Mouse (Mus musculus): Measurements from ENCODE around the gene Stxbp1. TPM values are rescaled to one million over a fixed set of nuclear protein-coding genes. Genes with fewer than 3 reads are reported as not detected.
A peak's percentile ranks its signal among the peaks of the same experiment; 100 is the strongest.

The Stxbp1 gene
- polyA plus RNA-seq, 1 experiment from 2014 or later = 27.0 TPM

DNA sequence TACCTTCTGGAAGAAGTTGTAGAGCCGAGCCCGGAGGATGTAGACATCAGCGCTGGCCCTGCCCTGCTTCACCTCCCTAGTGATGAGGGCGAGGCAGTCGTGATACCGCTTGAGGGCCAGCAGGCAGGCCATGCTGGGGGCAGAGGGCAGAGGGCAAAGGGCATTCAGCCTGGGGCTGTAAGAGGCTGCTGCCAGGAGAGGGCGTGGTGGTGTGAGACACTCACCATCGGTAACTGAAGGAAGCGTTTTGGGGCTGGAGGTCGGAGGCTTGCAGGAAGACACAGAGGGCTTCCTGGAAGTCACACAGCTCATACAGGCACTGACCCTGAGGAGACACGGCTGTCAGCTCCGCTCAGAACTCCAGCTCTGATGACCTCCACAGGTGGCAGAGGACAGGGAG, 75.2 kb downstream of the Stxbp1 start:
- no peaks in the 10 kb centered on the region for H3K9me3 ChIP-seq (ENCODE audit: control insufficient read depth, low read length)
- H3K36me3 ChIP-seq (ENCODE audit: control insufficient read depth, insufficient read depth, low read length) = no peaks in the 10 kb centered on the region
- H3K4me3 ChIP-seq (ENCODE audit: low read depth, low read length) = no peak overlapping the region
- peaks cover 11% of the 10 kb centered on the region for H3K4me1 ChIP-seq (replicated peaks; ENCODE audit: control insufficient read depth, insufficient read depth, low read length)
- no peak overlapping the region for H3K27ac ChIP-seq (ENCODE audit: low read depth)
- no peak for DNase-seq (ENCODE audit: low spot score)
- WGBS = 23% methylated on average over 12 of the region's 12 CpGs
- H3K9ac ChIP-seq (ENCODE audit: low read length) = no peak overlapping the region
- H3K27me3 ChIP-seq (replicated peaks; ENCODE audit: control insufficient read depth, insufficient read depth, low read length) = no peaks in the 10 kb centered on the region
- no peak overlapping the region for H3K4me2 ChIP-seq (ENCODE audit: low read length)
- ATAC-seq (replicated peaks; ENCODE audit: low FRiP score, low TSS enrichment, low read depth) = no peak

DNA sequence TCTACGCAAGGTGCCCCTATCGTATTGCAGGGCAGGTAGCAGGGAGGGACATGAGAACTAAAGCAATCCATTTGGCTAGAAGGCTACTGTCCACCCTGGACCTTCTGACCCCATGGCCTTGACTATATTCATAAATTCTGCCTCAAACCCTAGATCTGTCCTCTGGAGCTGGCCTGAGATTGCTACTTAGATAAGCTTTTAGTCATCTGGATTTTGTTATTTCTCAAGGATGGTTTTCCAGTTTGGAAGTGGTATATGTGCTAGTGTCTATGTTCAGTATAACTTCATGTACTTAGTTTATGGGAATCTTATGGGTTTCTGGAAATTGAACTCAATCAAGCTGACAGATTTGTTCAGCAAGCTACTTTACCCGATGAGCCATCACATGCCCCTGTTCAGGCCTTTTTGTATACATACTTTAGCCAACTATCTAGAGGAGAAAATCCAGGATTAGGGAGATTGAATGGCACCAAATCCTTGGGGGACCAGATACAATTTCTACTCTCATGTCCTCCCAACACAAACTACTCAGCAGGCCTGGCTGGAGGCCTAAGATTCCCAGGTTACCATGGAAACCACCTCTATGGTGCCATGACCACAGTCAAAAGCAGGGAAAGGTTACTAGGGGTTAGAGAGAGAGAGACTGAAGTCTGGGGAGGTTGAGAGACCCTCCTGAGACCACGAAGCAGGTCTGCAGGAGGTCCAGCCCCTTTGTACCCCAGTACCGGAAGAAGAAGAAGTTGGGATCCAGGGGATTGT, 77.5 kb downstream of the Stxbp1 start:
- no peaks in the 10 kb centered on the region for H3K27me3 ChIP-seq (replicated peaks; ENCODE audit: control insufficient read depth, insufficient read depth, low read length)
- no peaks in the 10 kb centered on the region for H3K9me3 ChIP-seq (ENCODE audit: control insufficient read depth, low read length)
- H3K4me3 ChIP-seq (ENCODE audit: low read depth, low read length) = no peak overlapping the region
- H3K4me1 ChIP-seq (replicated peaks; ENCODE audit: control insufficient read depth, insufficient read depth, low read length) = no peaks in the 10 kb centered on the region
- 75% methylated on average over 5 of the region's 5 CpGs for WGBS
- H3K27ac ChIP-seq (ENCODE audit: low read depth) = no peak overlapping the region
- no peak overlapping the region for H3K9ac ChIP-seq (ENCODE audit: low read length)
- no peak for DNase-seq (ENCODE audit: low spot score)
- ATAC-seq (replicated peaks; ENCODE audit: low FRiP score, low TSS enrichment, low read depth) = no peak
- H3K4me2 ChIP-seq (ENCODE audit: low read length) = no peak overlapping the region
- no peaks in the 10 kb centered on the region for H3K36me3 ChIP-seq (ENCODE audit: control insufficient read depth, insufficient read depth, low read length)

GRCm38 (mm10) chr2:32768661-32769285, 78.3 kb downstream of the Stxbp1 start:
- H3K27me3 ChIP-seq (replicated peaks; ENCODE audit: control insufficient read depth, insufficient read depth, low read length) = no peaks in the 10 kb centered on the region
- ATAC-seq (replicated peaks; ENCODE audit: low FRiP score, low TSS enrichment, low read depth) (no peak), DNase-seq (ENCODE audit: low spot score) (peak; percentile 79)
- no peaks in the 10 kb centered on the region for H3K4me1 ChIP-seq (replicated peaks; ENCODE audit: control insufficient read depth, insufficient read depth, low read length)
- no peak overlapping the region for H3K4me2 ChIP-seq (ENCODE audit: low read length)
- no peak overlapping the region for H3K9ac ChIP-seq (ENCODE audit: low read length)
- no peaks in the 10 kb centered on the region for H3K9me3 ChIP-seq (ENCODE audit: control insufficient read depth, low read length)
- no peak overlapping the region for H3K27ac ChIP-seq (ENCODE audit: low read depth)
- H3K4me3 ChIP-seq (ENCODE audit: low read depth, low read length) = no peak overlapping the region
- H3K36me3 ChIP-seq (ENCODE audit: control insufficient read depth, insufficient read depth, low read length) = no peaks in the 10 kb centered on the region
- 50% methylated on average over 19 of the region's 19 CpGs for WGBS

- H3K27me3 ChIP-seq (replicated peaks; ENCODE audit: control insufficient read depth, insufficient read depth, low read length) = no peaks in the 10 kb centered on the region
- ATAC-seq (replicated peaks; ENCODE audit: low FRiP score, low TSS enrichment, low read depth) (no peak), DNase-seq (ENCODE audit: low spot score) (no peak)
- no peak overlapping the region for H3K4me2 ChIP-seq (ENCODE audit: low read length)
- no peak overlapping the region for H3K9ac ChIP-seq (ENCODE audit: low read length)
- no peak overlapping the region for H3K4me3 ChIP-seq (ENCODE audit: low read depth, low read length)
- WGBS = 68% methylated on average over 12 of the region's 12 CpGs
- no peaks in the 10 kb centered on the region for H3K9me3 ChIP-seq (ENCODE audit: control insufficient read depth, low read length)
- H3K27ac ChIP-seq (ENCODE audit: low read depth) = no peak overlapping the region
- H3K36me3 ChIP-seq (ENCODE audit: control insufficient read depth, insufficient read depth, low read length) = peaks cover 3% of the 10 kb centered on the region
- H3K4me1 ChIP-seq (replicated peaks; ENCODE audit: control insufficient read depth, insufficient read depth, low read length) = no peaks in the 10 kb centered on the region
These were observed 79.8 kb downstream of the Stxbp1 start for GRCm38 (mm10) chr2:32767241-32767640.

GRCm38 (mm10) chr2:32763353-32763752, 83.7 kb downstream of the Stxbp1 start:
- ATAC-seq (replicated peaks; ENCODE audit: low FRiP score, low TSS enrichment, low read depth) (no peak), DNase-seq (ENCODE audit: low spot score) (no peak)
- WGBS = 83% methylated on average over 3 of the region's 3 CpGs
- H3K9ac ChIP-seq (ENCODE audit: low read length) = no peak overlapping the region
- H3K27ac ChIP-seq (ENCODE audit: low read depth) = no peak overlapping the region
- H3K27me3 ChIP-seq (replicated peaks; ENCODE audit: control insufficient read depth, insufficient read depth, low read length) = no peaks in the 10 kb centered on the region
- peaks cover 30% of the 10 kb centered on the region for H3K36me3 ChIP-seq (ENCODE audit: control insufficient read depth, insufficient read depth, low read length)
- H3K4me1 ChIP-seq (replicated peaks; ENCODE audit: control insufficient read depth, insufficient read depth, low read length) = peaks cover 1% of the 10 kb centered on the region; the same call in 1 of the 2 replicates
- no peak overlapping the region for H3K4me2 ChIP-seq (ENCODE audit: low read length)
- H3K9me3 ChIP-seq (ENCODE audit: control insufficient read depth, low read length) = no peaks in the 10 kb centered on the region
- H3K4me3 ChIP-seq (ENCODE audit: low read depth, low read length) = no peak overlapping the region

- Histone ChIP-seq H3K36me3 (ENCODE audit: control insufficient read depth, insufficient read depth, low read length) (peaks cover 30% of the 10 kb centered on the region), H3K4me1 (replicated peaks; ENCODE audit: control insufficient read depth, insufficient read depth, low read length) (peaks cover 4% of the 10 kb centered on the region)
These were observed 85.2 kb downstream of the Stxbp1 start for GRCm38 (mm10) chr2:32761859-32762258.

DNA sequence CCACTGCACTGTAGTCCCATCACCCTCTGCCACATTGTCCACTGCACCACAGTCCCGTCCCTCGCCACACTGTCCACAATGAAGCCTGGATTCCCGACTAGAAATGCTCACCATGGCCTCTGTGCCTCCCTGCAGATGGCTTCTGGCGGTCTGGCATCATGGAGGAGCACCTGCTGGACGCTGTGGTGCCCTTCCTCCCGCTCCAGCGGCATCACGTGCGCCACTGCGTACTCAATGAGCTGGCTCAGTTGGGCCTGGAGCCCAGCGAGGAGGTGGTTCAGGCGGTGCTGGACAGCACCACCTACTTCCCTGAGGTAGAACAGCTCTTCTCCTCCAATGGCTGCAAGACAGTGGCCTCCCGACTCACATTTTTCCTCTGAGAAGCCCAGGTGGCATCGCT, 85.7 kb downstream of the Stxbp1 start:
- Histone ChIP-seq H3K36me3 (ENCODE audit: control insufficient read depth, insufficient read depth, low read length) (peaks cover 30% of the 10 kb centered on the region), H3K4me1 (replicated peaks; ENCODE audit: control insufficient read depth, insufficient read depth, low read length) (peaks cover 4% of the 10 kb centered on the region), H3K9ac (ENCODE audit: low read length) (no peak overlapping the region), H3K9me3 (ENCODE audit: control insufficient read depth, low read length) (no peaks in the 10 kb centered on the region), H3K27ac (ENCODE audit: low read depth) (no peak overlapping the region), H3K4me3 (ENCODE audit: low read depth, low read length) (no peak overlapping the region), H3K4me2 (ENCODE audit: low read length) (no peak overlapping the region), H3K27me3 (replicated peaks; ENCODE audit: control insufficient read depth, insufficient read depth, low read length) (no peaks in the 10 kb centered on the region)
- DNase-seq (ENCODE audit: low spot score) (no peak), ATAC-seq (replicated peaks; ENCODE audit: low FRiP score, low TSS enrichment, low read depth) (no peak)
- WGBS = 91% methylated on average over 14 of the region's 14 CpGs

More at GRCm38 (mm10) chr2:32761859-32762258, 85.2 kb downstream of the Stxbp1 start:
- ATAC-seq (replicated peaks; ENCODE audit: low FRiP score, low TSS enrichment, low read depth) (no peak), DNase-seq (ENCODE audit: low spot score) (no peak)
- Histone ChIP-seq H3K4me3 (ENCODE audit: low read depth, low read length) (no peak overlapping the region), H3K9me3 (ENCODE audit: control insufficient read depth, low read length) (no peaks in the 10 kb centered on the region), H3K9ac (ENCODE audit: low read length) (no peak overlapping the region), H3K27me3 (replicated peaks; ENCODE audit: control insufficient read depth, insufficient read depth, low read length) (no peaks in the 10 kb centered on the region), H3K27ac (ENCODE audit: low read depth) (no peak overlapping the region), H3K4me2 (ENCODE audit: low read length) (no peak overlapping the region)
- 92% methylated on average over 4 of the region's 4 CpGs for WGBS

DNA sequence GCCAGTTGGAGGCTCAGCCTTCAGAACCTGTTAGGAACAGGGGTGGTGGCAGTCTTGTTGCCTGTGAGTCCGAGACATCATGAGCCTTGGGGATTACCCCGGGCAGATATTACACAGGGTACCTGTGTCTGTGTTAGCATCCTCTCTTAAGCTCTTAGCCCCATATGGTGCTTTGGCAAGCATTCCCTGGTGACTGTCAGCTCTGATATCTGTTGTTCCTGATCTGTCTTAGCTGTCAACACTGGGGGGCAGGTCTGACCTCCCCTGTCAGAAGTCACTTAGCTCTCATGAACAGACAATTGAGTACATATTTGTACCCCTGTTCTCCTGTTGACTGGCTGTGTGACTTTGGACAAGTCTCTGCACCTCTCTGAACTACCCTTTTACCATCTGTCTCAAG, 88.0 kb downstream of the Stxbp1 start:
- Histone ChIP-seq H3K4me2 (ENCODE audit: low read length) (no peak overlapping the region), H3K27ac (ENCODE audit: low read depth) (no peak overlapping the region), H3K27me3 (replicated peaks; ENCODE audit: control insufficient read depth, insufficient read depth, low read length) (no peaks in the 10 kb centered on the region), H3K4me1 (replicated peaks; ENCODE audit: control insufficient read depth, insufficient read depth, low read length) (peaks cover 4% of the 10 kb centered on the region), H3K9ac (ENCODE audit: low read length) (no peak overlapping the region), H3K36me3 (ENCODE audit: control insufficient read depth, insufficient read depth, low read length) (peaks cover 42% of the 10 kb centered on the region), H3K4me3 (ENCODE audit: low read depth, low read length) (no peak overlapping the region), H3K9me3 (ENCODE audit: control insufficient read depth, low read length) (no peaks in the 10 kb centered on the region)
- 86% methylated on average over 2 of the region's 2 CpGs for WGBS
- no peak for ATAC-seq (replicated peaks; ENCODE audit: low FRiP score, low TSS enrichment, low read depth)
- no peak for DNase-seq (ENCODE audit: low spot score)

- Histone ChIP-seq H3K4me1 (replicated peaks; ENCODE audit: control insufficient read depth, insufficient read depth, low read length) (peaks cover 4% of the 10 kb centered on the region), H3K27ac (ENCODE audit: low read depth) (no peak overlapping the region), H3K27me3 (replicated peaks; ENCODE audit: control insufficient read depth, insufficient read depth, low read length) (no peaks in the 10 kb centered on the region), H3K4me3 (ENCODE audit: low read depth, low read length) (no peak overlapping the region), H3K9ac (ENCODE audit: low read length) (no peak overlapping the region), H3K4me2 (ENCODE audit: low read length) (no peak overlapping the region), H3K9me3 (ENCODE audit: control insufficient read depth, low read length) (no peaks in the 10 kb centered on the region), H3K36me3 (ENCODE audit: control insufficient read depth, insufficient read depth, low read length) (peaks cover 45% of the 10 kb centered on the region)
- WGBS = 65% methylated on average over 8 of the region's 8 CpGs
- ATAC-seq (replicated peaks; ENCODE audit: low FRiP score, low TSS enrichment, low read depth) (no peak), DNase-seq (ENCODE audit: low spot score) (no peak)
These were observed 88.5 kb downstream of the Stxbp1 start for GRCm38 (mm10) chr2:32758503-32758902.

All from intestine, embryonic 14.5 days (tissue).